Mouse (Mus musculus): Measurements from ENCODE around the gene Jazf1. TPM values are rescaled to one million over a fixed set of nuclear protein-coding genes. Genes with fewer than 3 reads are reported as not detected.

The Jazf1 gene
- total RNA-seq, 1 experiment, result 1.2 TPM

- in situ Hi-C loops (cut with MboI; ENCODE audit: low sequenced_read_pairs in 2 of 2, unreplicated experiment in 2 of 2), result no loop called here
- Histone ChIP-seq H3K9me3 (ENCODE audit: control insufficient read depth, insufficient read depth, low read depth, low read length) (no peaks in the 10 kb centered on the region), H3K4me1 (ENCODE audit: control insufficient read depth in 2 of 2, insufficient read depth in 2 of 2, low read length in 2 of 2, poor library complexity in 1 of 2) (no peaks in the 10 kb centered on the region), H3K36me3 (ENCODE audit: control insufficient read depth, insufficient read depth, low read length, poor library complexity, severe bottlenecking) (no peaks in the 10 kb centered on the region), H3K9ac (ENCODE audit: insufficient read depth, low read depth, low read length, poor library complexity, severe bottlenecking) (no peak overlapping the region), H3K27ac (ENCODE audit: insufficient read depth, low read depth, low read length, poor library complexity, severe bottlenecking) (no peak overlapping the region), H3K4me3 (ENCODE audit: insufficient read depth in 1 of 2, low read depth in 1 of 2, low read length in 2 of 2, poor library complexity in 1 of 2, severe bottlenecking in 1 of 2) (no peak overlapping the region)
- TF ChIP-seq ZNF384 (IDR thresholded peaks at IDR 0.05; ENCODE audit: low read depth, low read length) (no peak), HCFC1 (IDR thresholded peaks at IDR 0.05; ENCODE audit: borderline replicate concordance, insufficient read depth, low read length) (no peak), CHD2 (IDR thresholded peaks at IDR 0.05; ENCODE audit: low read depth, low read length) (no peak), ZC3H11A (IDR thresholded peaks at IDR 0.05; ENCODE audit: borderline replicate concordance, low read depth, low read length) (no peak), MAFK (IDR thresholded peaks at IDR 0.05; ENCODE audit: insufficient read depth, low read depth, low read length) (no peak)
- DNase-seq (ENCODE audit: low read depth, low spot score), result no peak
These were observed 206.5 kb downstream of the Jazf1 start for GRCm38 (mm10) chr6:52861928-52862327.

- TF ChIP-seq ZNF384 (IDR thresholded peaks at IDR 0.05; ENCODE audit: low read depth, low read length) (no peak), MAFK (IDR thresholded peaks at IDR 0.05; ENCODE audit: insufficient read depth, low read depth, low read length) (no peak), ZC3H11A (IDR thresholded peaks at IDR 0.05; ENCODE audit: borderline replicate concordance, low read depth, low read length) (no peak), HCFC1 (IDR thresholded peaks at IDR 0.05; ENCODE audit: borderline replicate concordance, insufficient read depth, low read length) (no peak), CHD2 (IDR thresholded peaks at IDR 0.05; ENCODE audit: low read depth, low read length) (no peak)
- Histone ChIP-seq H3K9ac (ENCODE audit: insufficient read depth, low read depth, low read length, poor library complexity, severe bottlenecking) (no peak overlapping the region), H3K4me3 (ENCODE audit: insufficient read depth in 1 of 2, low read depth in 1 of 2, low read length in 2 of 2, poor library complexity in 1 of 2, severe bottlenecking in 1 of 2) (no peak overlapping the region), H3K9me3 (ENCODE audit: control insufficient read depth, insufficient read depth, low read depth, low read length) (no peaks in the 10 kb centered on the region), H3K36me3 (ENCODE audit: control insufficient read depth, insufficient read depth, low read length, poor library complexity, severe bottlenecking) (no peaks in the 10 kb centered on the region), H3K27ac (ENCODE audit: insufficient read depth, low read depth, low read length, poor library complexity, severe bottlenecking) (no peak overlapping the region), H3K4me1 (ENCODE audit: control insufficient read depth in 2 of 2, insufficient read depth in 2 of 2, low read length in 2 of 2, poor library complexity in 1 of 2) (no peaks in the 10 kb centered on the region)
- in situ Hi-C loops (cut with MboI; ENCODE audit: low sequenced_read_pairs in 2 of 2, unreplicated experiment in 2 of 2), result no loop called here
- DNase-seq (ENCODE audit: low read depth, low spot score), result no peak
These were observed 207.1 kb downstream of the Jazf1 start for GRCm38 (mm10) chr6:52861186-52861820.

DNA sequence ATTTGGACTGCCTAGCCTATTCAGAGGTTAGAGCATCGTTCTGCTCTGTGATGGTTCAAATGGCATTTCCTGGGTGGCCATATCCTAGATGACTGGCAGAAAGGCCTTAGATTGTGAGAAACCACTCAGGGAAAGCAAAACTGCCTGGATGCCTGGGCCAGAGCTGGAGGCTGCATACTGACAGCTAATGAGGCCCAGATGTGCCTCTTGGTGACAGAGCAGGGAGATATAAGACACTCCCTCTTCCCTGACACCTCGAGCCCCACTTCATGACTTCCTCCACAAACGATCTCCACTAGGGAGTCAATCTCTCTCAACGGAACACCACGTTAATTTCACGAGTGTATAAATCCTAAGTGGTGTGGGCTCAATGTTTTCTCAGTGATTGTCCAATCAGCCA, 207.7 kb downstream of the Jazf1 start:
- in situ Hi-C loops (cut with MboI; ENCODE audit: low sequenced_read_pairs in 2 of 2, unreplicated experiment in 2 of 2), result no loop called here
- Histone ChIP-seq H3K4me3 (ENCODE audit: insufficient read depth in 1 of 2, low read depth in 1 of 2, low read length in 2 of 2, poor library complexity in 1 of 2, severe bottlenecking in 1 of 2) (no peak overlapping the region), H3K9me3 (ENCODE audit: control insufficient read depth, insufficient read depth, low read depth, low read length) (no peaks in the 10 kb centered on the region), H3K27ac (ENCODE audit: insufficient read depth, low read depth, low read length, poor library complexity, severe bottlenecking) (no peak overlapping the region), H3K9ac (ENCODE audit: insufficient read depth, low read depth, low read length, poor library complexity, severe bottlenecking) (no peak overlapping the region), H3K4me1 (ENCODE audit: control insufficient read depth in 2 of 2, insufficient read depth in 2 of 2, low read length in 2 of 2, poor library complexity in 1 of 2) (no peaks in the 10 kb centered on the region), H3K36me3 (ENCODE audit: control insufficient read depth, insufficient read depth, low read length, poor library complexity, severe bottlenecking) (no peaks in the 10 kb centered on the region)
- DNase-seq (ENCODE audit: low read depth, low spot score), result no peak
- TF ChIP-seq HCFC1 (IDR thresholded peaks at IDR 0.05; ENCODE audit: borderline replicate concordance, insufficient read depth, low read length), result no peak

DNA sequence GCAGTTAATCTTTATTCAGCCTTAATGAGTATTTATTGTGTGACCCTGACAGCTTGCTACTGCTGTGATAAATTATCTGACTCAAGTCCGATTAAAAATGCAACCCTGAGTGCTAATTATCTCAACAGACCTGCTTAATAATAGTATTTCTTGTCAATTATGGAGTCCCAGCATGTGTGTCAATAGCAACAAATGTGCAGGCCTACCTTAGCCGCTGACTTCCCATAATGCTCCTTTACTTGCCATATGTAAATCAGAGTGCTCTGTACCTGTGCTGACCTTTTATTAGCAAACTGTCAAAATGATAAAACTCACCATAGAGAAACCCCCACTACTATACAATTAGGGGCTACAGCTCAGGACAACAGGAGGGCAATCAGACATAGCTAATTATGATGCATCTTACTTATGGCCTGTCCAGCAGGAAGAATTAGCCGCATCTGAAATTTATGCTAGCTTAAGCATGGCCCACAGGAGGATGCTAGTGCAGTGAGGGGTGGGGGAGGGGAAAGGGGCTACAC, 209.5 kb downstream of the Jazf1 start:
- Histone ChIP-seq H3K36me3 (ENCODE audit: control insufficient read depth, insufficient read depth, low read length, poor library complexity, severe bottlenecking) (no peaks in the 10 kb centered on the region), H3K9ac (ENCODE audit: insufficient read depth, low read depth, low read length, poor library complexity, severe bottlenecking) (no peak overlapping the region), H3K27ac (ENCODE audit: insufficient read depth, low read depth, low read length, poor library complexity, severe bottlenecking) (no peak overlapping the region), H3K4me3 (ENCODE audit: insufficient read depth in 1 of 2, low read depth in 1 of 2, low read length in 2 of 2, poor library complexity in 1 of 2, severe bottlenecking in 1 of 2) (no peak overlapping the region), H3K4me1 (ENCODE audit: control insufficient read depth in 2 of 2, insufficient read depth in 2 of 2, low read length in 2 of 2, poor library complexity in 1 of 2) (no peaks in the 10 kb centered on the region), H3K9me3 (ENCODE audit: control insufficient read depth, insufficient read depth, low read depth, low read length) (no peaks in the 10 kb centered on the region)
- in situ Hi-C loops (cut with MboI; ENCODE audit: low sequenced_read_pairs in 2 of 2, unreplicated experiment in 2 of 2), result no loop called here
- DNase-seq (ENCODE audit: low read depth, low spot score), result no peak
- TF ChIP-seq ZNF384 (IDR thresholded peaks at IDR 0.05; ENCODE audit: low read depth, low read length) (no peak), HCFC1 (IDR thresholded peaks at IDR 0.05; ENCODE audit: borderline replicate concordance, insufficient read depth, low read length) (no peak), MAFK (IDR thresholded peaks at IDR 0.05; ENCODE audit: insufficient read depth, low read depth, low read length) (no peak), ZC3H11A (IDR thresholded peaks at IDR 0.05; ENCODE audit: borderline replicate concordance, low read depth, low read length) (no peak), CHD2 (IDR thresholded peaks at IDR 0.05; ENCODE audit: low read depth, low read length) (no peak)
